Mouse (Mus musculus) cerebral cortex, adult 2 months (tissue): Measurements from ENCODE around the gene Wdr38.

Source experiments
- WGBS: fragments of 180-500 bp; shearing (Covaris S2); methylation state at CpG from one replicate; pipeline ENCODE4 v1.1.7; 2018; 5-methylcytosine and 5-hydroxymethylcytosine counted together

The Wdr38 gene

GRCm38 (mm10) chr2:38992452-38992851 is 4.8 kb upstream of the Wdr38 start:
- WGBS: 25% methylated on average over 4 of the region's 4 CpGs

DNA sequence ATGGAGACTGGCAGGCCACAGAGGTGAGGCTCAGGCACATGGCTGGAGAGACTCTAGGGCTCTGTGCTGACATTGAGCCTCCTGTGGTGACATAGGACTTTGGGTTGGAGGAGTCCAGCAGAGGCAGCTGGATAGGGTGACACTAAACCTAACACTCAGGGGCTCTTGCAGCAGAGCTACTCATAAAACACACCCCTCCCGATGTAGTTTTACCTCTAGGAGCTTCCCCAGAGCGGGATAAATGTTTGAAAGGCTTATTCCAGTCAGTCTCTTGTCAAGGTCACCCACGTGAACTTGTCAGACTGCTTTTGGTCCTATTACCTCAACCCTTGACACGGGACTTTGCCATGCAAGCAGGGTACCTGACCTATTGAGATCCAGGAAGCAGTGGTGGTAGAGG is 2.1 kb downstream of the Wdr38 start:
- WGBS: 65% methylated on average over 4 of the region's 4 CpGs

DNA sequence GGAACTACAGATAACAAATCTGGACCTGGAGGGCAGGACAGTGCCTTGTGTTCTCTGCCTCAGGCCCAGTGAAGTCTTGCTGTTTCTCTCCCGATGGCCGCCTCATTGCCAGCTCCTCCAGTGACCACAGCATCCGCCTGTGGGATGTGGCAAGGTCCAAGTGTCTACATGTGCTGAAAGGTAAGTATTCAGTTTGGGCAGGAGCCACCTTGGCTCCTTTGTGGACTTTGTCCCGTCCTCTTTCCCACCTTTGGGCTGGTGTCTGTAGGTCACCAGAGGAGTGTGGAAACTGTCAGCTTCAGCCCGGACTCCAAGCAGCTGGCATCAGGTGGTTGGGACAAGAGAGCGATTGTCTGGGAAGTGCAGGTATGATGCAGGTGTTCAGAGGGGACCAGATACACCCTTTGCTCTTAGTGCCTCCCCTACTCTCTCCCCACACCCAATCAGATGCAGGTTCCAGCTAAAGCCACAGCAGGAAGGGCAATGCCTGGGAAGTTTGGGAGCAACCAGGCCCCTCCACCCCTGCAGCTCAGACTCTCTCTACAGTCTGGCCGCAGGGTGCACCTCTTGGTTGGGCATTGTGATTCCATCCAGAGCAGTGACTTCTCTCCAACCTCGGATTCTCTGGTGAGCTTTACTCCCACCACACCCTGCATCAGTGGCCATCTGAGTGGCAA is 2.8 kb downstream of the Wdr38 start:
- 65% methylated on average over 8 of the region's 8 CpGs for WGBS

GRCm38 (mm10) chr2:39000587-39000919 is 3.3 kb downstream of the Wdr38 start:
- 77% methylated on average over 4 of the region's 4 CpGs for WGBS

GRCm38 (mm10) chr2:39001866-39002265 is 4.6 kb downstream of the Wdr38 start:
- WGBS: 68% methylated on average over 3 of the region's 3 CpGs

GRCm38 (mm10) chr2:39003106-39003505 is 5.8 kb downstream of the Wdr38 start:
- 38% methylated on average over 8 of the region's 8 CpGs for WGBS

- WGBS: 64% methylated on average over 5 of the region's 5 CpGs
These were observed 6.2 kb downstream of the Wdr38 start for GRCm38 (mm10) chr2:39003512-39003911.

GRCm38 (mm10) chr2:39004372-39004771 is 7.1 kb downstream of the Wdr38 start:
- WGBS: under 1% methylated on average over 11 of the region's 11 CpGs

DNA sequence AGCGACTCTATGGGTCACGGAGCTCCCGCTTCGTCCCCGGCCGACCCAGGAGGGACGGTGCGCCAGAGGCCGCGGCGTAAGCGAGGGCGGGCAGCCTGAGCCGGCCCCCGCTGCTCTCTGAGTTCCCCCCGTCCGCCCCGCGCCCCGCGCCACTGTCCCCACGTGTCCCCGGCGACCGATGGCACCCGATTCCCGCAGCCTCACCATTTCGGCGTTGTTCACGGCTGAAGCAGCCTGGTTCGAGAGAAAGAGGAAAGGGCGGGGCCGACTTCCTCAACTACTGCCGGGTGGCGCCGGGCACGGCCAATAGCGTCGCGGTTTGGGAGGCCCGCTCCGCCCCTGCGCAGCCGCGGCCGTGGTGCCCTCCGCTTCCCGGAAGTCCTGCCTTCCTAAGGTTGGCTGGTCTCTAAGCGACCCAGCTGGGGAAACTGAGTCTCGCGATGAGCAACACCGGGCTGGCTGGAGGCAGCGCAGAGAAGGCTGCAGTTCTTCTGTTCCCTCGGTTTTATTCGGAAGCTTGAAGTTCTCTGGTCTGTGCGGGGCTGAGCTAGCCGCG is 7.7 kb downstream of the Wdr38 start, which contains the start of gene Arpc5l:
TSS of gene Arpc5l (plus strand) at position 469 of the 556 bp plus-strand sequence.
- WGBS: 1% methylated on average over 53 of the region's 58 CpGs

GRCm38 (mm10) chr2:39005574-39006079 is 8.4 kb downstream of the Wdr38 start, which contains the start of gene Rpl35:
Rpl35 (minus strand) TSS chr2:39005624.
- 11% methylated on average over 15 of the region's 15 CpGs for WGBS

DNA sequence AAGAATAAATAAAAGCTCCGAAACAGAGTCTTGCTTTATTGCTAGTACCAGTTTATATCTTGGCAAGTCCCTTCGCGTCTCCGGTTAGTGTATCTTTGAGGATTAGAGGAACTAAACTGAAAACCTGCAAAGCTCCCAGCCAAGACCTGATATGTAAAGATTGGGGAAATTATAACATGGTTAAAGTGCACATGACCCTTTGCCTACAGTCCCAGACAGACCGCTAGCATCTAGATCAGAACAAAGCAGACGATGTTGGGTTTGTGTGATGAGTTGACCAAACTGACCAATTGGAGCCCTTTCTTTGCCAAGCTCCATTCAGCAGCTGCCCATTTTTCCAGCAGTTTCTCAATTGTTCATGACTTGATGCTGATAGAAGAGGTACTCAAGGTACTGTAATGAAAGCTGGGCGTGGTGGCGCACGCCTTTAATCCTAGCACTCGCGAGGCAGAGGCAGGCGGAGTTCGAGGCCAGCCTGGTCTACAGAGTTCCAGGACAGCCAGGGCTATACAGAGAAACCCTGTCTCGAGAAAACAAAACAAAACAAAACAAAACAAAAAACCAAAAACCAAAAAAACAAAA is 9.0 kb downstream of the Wdr38 start:
- WGBS: 79% methylated on average over 14 of the region's 14 CpGs

GRCm38 (mm10) chr2:39007865-39008264 is 10.6 kb downstream of the Wdr38 start:
- under 1% methylated on average over 44 of the region's 44 CpGs for WGBS

- under 1% methylated on average over 25 of the region's 25 CpGs for WGBS
These were observed 11.1 kb downstream of the Wdr38 start for GRCm38 (mm10) chr2:39008350-39008851.

- 16% methylated on average over 3 of the region's 3 CpGs for WGBS
These were observed 11.7 kb downstream of the Wdr38 start for GRCm38 (mm10) chr2:39008954-39009365.

DNA sequence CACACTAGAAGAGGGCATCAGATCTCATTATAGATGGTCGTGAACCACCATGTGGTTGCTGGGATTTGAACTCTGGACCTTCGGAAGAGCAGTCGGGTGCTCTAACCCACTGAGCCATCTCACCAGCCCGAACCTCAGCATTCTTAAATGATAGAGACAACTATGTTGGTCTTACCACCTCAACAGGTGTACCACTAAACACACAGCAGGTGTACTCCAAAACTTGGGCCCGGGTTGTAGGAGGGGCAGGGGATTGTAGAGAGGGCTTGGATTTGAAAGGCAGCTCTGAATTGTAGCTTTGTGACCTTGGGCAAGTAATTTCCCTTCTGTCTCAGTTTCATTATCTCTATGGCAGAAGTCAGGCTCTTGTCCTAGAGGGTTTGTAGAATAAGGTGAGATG is 12.9 kb downstream of the Wdr38 start:
- WGBS: 89% methylated on average over 5 of the region's 5 CpGs

GRCm38 (mm10) chr2:39011971-39012370 is 14.7 kb downstream of the Wdr38 start:
- WGBS: 53% methylated on average over 3 of the region's 3 CpGs

- WGBS: 85% methylated on average over 7 of the region's 7 CpGs
These were observed 15.5 kb downstream of the Wdr38 start for GRCm38 (mm10) chr2:39012768-39013279.

GRCm38 (mm10) chr2:39016581-39016980 is 19.3 kb downstream of the Wdr38 start:
- WGBS: 70% methylated on average over 3 of the region's 3 CpGs

DNA sequence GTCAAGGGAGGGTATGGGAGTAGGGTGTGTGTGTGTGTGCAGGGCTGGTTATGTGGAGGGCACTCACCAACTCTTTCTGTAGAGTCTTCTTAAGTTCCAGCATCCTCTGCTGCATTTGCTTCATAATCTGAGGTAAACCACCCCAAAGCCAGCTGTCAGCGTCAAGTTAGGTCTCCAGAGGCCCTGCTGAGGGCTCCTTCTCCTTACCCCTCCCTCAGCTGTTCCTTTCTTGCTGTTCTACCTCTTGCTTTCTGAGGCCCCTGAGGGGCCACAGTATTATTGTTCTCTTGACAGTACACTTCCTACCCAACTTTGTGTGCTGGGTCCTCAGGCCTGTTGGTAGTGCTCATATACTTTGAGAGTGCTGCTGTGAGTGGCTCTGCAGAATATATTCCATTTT is 22.7 kb downstream of the Wdr38 start:
- WGBS: 90% methylated on average over 1 of the region's 1 CpGs

GRCm38 (mm10) chr2:39031611-39032010 is 34.3 kb downstream of the Wdr38 start:
- WGBS: 54% methylated on average over 1 of the region's 1 CpGs

- WGBS: 98% methylated on average over 1 of the region's 1 CpGs
These were observed 42.9 kb downstream of the Wdr38 start for GRCm38 (mm10) chr2:39040215-39040614.

DNA sequence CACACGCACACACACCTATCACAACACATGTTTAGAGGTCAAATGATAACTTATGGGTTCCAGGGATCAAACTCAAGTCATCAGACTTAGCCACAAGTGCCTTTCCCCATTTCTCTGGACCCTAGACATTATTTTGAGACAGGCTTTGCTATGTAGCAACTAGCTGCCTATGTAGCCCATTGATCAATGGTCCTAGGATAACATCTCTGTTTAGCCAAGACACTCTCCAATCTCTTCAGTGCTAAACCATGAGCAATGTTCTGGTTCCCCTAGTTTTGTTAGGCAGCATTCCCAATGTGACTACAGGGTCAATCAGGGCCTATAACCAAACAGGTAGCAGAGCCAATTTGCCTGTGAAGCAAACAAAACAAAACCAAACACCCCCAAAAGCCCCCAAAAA is 51.2 kb downstream of the Wdr38 start:
- WGBS: 100% methylated on average over 1 of the region's 1 CpGs
